Mouse (Mus musculus) cerebellum, adult 2 months (tissue): Measurements from ENCODE around the gene Pgs1. TPM values are rescaled to one million over a fixed set of nuclear protein-coding genes. Genes with fewer than 3 reads are reported as not detected.

Experiments
- DNase-seq, 2 experiments: peaks; one replicate each; pipeline ENCODE4 v3.0.0; 2021
- H3K27ac ChIP-seq: fragments of 200-500 bp; 2 replicates; pipeline ENCODE4 v1.5.1; 2012; ENCODE audit warnings: low read length, control low read depth, inconsistent platforms; ENCODE audit not compliant: insufficient read depth
- H3K27me3 ChIP-seq: fragments of 200-500 bp; 2 replicates; pipeline ENCODE4 v1.6.1; 2012; ENCODE audit warnings: inconsistent platforms, mild to moderate bottlenecking, low read length, moderate library complexity; ENCODE audit not compliant: control insufficient read depth, insufficient read depth
- H3K4me1 ChIP-seq: fragments of 200-500 bp; 2 replicates; pipeline ENCODE4 v1.6.1; 2011; ENCODE audit warnings: low read length; ENCODE audit not compliant: control insufficient read depth, insufficient read depth
- H3K4me3 ChIP-seq: fragments of 200-500 bp; replicated peaks from 2 replicates; pipeline ENCODE3; 2011; ENCODE audit warnings: mild to moderate bottlenecking, low read depth, low read length, control low read depth; ENCODE audit not compliant: insufficient read depth
- CTCF ChIP-seq: fragments of 200-500 bp; IDR thresholded peaks from 2 replicates; pipeline ENCODE4 v1.5.1; 2011; ENCODE audit warnings: low read depth, mild to moderate bottlenecking, control low read depth, low read length, moderate library complexity, borderline replicate concordance; ENCODE audit not compliant: insufficient read depth
- POLR2A ChIP-seq: fragments of 200-500 bp; IDR thresholded peaks from 2 replicates; pipeline ENCODE4 v1.6.1; 2011; ENCODE audit warnings: low read length, control low read depth, borderline replicate concordance; ENCODE audit not compliant: insufficient read depth
- WGBS: fragments of 180-500 bp; shearing (Covaris S2); methylation state at CpG from one replicate; pipeline ENCODE4 v1.1.7; 2018; 5-methylcytosine and 5-hydroxymethylcytosine counted together
- polyA plus RNA-seq: library from polyadenylated mRNA; depleted of rRNA; stranded (reverse); fragments of >200 nt; gene quantifications from 2 replicates; pipeline ENCODE4 v1.2.3, GENCODE M21; 2012

The Pgs1 gene
- polyA plus RNA-seq, 1 experiment, result 76.5 TPM

DNA sequence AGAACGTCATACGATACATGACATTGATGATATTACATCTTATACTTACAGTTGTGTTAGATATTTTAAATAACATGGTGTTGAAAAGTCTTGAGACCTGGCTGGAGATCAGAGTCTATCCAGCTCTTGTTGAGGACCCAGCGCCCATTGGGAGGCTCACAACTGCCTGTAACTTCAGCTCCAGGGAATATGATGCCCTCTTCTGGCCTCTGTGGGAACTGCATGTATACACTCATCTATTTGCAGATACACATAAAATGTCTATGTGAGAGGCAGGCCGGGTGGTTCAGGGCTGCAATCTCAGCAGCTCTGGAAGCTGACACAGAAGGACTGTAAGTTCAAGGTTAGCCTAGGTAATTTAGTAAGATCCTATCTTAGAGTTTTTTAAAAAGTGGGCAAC is 32.2 kb downstream of the Pgs1 start:
- TF ChIP-seq POLR2A (no peak), CTCF (peak; percentile 29; the same call in 1 of the 2 replicates)

GRCm38 (mm10) chr11:118021806-118022205 is 35.7 kb downstream of the Pgs1 start:
- TF ChIP-seq POLR2A (no peak), CTCF (peak; percentile 96)
- no peak overlapping the region for H3K27ac ChIP-seq
- WGBS, result 75% methylated on average over 1 of the region's 1 CpGs
- no peaks in the 10 kb centered on the region for H3K27me3 ChIP-seq
- peak; percentile 62 to 77 for DNase-seq
- H3K4me3 ChIP-seq, result no peak overlapping the region
- no peaks in the 10 kb centered on the region for H3K4me1 ChIP-seq

More for the DNA sequence above, 32.2 kb downstream of the Pgs1 start:
- no peaks in the 10 kb centered on the region for H3K4me1 ChIP-seq
- DNase-seq, result no peak
- no peak overlapping the region for H3K4me3 ChIP-seq
- no peak overlapping the region for H3K27ac ChIP-seq
- H3K27me3 ChIP-seq, result no peaks in the 10 kb centered on the region
- 95% methylated on average over 4 of the region's 4 CpGs for WGBS

DNA sequence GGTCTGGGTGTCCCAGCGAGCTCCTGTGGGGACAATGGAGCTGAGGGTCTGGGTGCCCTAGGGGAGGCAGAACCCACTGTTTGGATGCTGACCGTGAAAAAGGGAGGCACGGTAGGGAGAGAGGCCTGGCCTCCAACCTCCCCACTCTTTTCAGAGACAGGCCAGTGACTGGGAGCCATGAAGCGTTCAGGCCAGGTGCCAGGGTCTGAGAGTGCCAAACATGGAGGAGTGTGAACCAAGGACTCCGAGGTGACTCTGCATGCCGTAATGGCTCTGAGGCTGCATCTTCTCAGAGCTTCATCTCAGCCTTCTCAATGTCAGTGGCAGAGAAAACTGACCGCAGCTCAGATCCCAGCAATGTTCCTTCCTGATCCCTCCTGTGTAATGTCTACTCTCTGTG is 37.4 kb downstream of the Pgs1 start:
- TF ChIP-seq POLR2A, result no peak
- no peak for TF ChIP-seq CTCF
- H3K27ac ChIP-seq, result no peak overlapping the region
- DNase-seq, result no peak
- no peaks in the 10 kb centered on the region for H3K4me1 ChIP-seq
- 41% methylated on average over 7 of the region's 7 CpGs for WGBS
- H3K4me3 ChIP-seq, result no peak overlapping the region
- no peaks in the 10 kb centered on the region for H3K27me3 ChIP-seq

- TF ChIP-seq POLR2A (no peak), CTCF (no peak)
- Histone ChIP-seq H3K4me1 (no peaks in the 10 kb centered on the region), H3K27ac (no peak overlapping the region), H3K27me3 (no peaks in the 10 kb centered on the region), H3K4me3 (no peak overlapping the region)
- no peak for DNase-seq
- WGBS, result 84% methylated on average over 2 of the region's 2 CpGs
These were observed 38.0 kb downstream of the Pgs1 start for GRCm38 (mm10) chr11:118024111-118024510.

GRCm38 (mm10) chr11:118029170-118029569 is 43.1 kb downstream of the Pgs1 start:
- no peaks in the 10 kb centered on the region for H3K4me1 ChIP-seq
- WGBS, result 90% methylated on average over 6 of the region's 6 CpGs
- no peak overlapping the region for H3K4me3 ChIP-seq
- H3K27ac ChIP-seq, result no peak overlapping the region
- TF ChIP-seq CTCF (no peak), POLR2A (no peak)
- H3K27me3 ChIP-seq, result no peaks in the 10 kb centered on the region
- no peak for DNase-seq

DNA sequence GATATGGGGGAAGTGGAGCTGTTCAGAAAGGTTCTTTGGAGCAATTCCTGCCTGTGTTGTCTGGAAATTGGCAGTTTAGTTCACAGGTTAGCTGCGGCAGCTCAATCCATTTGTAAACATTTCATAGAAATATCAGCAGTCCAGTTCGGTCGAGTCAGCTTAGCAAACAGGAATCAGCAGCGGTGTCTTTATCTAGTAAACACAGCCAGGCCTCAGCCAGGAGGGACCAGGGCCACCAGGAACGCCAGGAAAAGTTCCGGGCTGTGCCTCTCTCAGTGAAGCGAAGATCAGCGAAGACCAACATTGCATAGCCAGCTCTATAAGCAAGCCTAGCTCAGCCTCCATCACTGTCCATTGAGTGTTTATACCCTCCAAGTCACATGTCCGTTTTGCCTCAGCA is 45.0 kb downstream of the Pgs1 start:
- TF ChIP-seq CTCF (no peak), POLR2A (no peak)
- WGBS, result 97% methylated on average over 9 of the region's 9 CpGs
- DNase-seq, result no peak

GRCm38 (mm10) chr11:118034395-118034794 is 48.3 kb downstream of the Pgs1 start:
- TF ChIP-seq CTCF, result no peak
- no peak for TF ChIP-seq POLR2A
- DNase-seq, result no peak
- WGBS, result 80% methylated on average over 13 of the region's 13 CpGs

More for the DNA sequence above, 45.0 kb downstream of the Pgs1 start:
- no peaks in the 10 kb centered on the region for H3K4me1 ChIP-seq
- no peak overlapping the region for H3K4me3 ChIP-seq
- no peak overlapping the region for H3K27ac ChIP-seq
- H3K27me3 ChIP-seq, result no peaks in the 10 kb centered on the region

DNA sequence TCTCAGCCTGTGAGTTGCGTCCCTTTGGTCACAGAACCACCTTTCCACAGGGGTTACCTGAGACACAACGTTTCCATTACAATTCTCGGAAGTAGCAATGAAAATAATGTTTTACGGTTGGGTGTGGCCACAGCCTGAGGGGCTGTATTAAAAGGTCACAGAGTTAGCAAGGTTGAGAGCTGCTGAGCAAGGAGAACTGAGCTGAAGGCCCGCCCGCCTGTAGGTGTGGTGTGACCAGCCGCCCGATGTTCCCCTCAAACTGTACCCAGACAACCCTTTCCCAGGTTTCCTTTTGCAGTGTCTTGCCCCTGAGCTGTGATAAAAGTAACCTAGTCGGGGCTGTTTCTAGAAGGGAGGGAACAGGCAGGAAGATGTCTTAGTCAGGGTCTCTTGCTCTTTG is 49.0 kb downstream of the Pgs1 start:
- no peak overlapping the region for H3K4me3 ChIP-seq
- no peaks in the 10 kb centered on the region for H3K4me1 ChIP-seq
- H3K27ac ChIP-seq, result no peak overlapping the region
- no peak for DNase-seq
- no peaks in the 10 kb centered on the region for H3K27me3 ChIP-seq
- TF ChIP-seq POLR2A, result no peak
- TF ChIP-seq CTCF, result no peak
- WGBS, result 83% methylated on average over 9 of the region's 9 CpGs

More at GRCm38 (mm10) chr11:118034395-118034794, 48.3 kb downstream of the Pgs1 start:
- no peaks in the 10 kb centered on the region for H3K27me3 ChIP-seq
- no peak overlapping the region for H3K4me3 ChIP-seq
- H3K27ac ChIP-seq, result no peak overlapping the region
- no peaks in the 10 kb centered on the region for H3K4me1 ChIP-seq

GRCm38 (mm10) chr11:118042791-118043190 is 56.7 kb downstream of the Pgs1 start:
- no peaks in the 10 kb centered on the region for H3K4me1 ChIP-seq
- H3K4me3 ChIP-seq, result no peak overlapping the region
- whole genome bisulfite sequencing, result 46% methylated on average over 9 of the region's 9 CpGs
- H3K27ac ChIP-seq, result peak overlapping the region; percentile 29; the same call in 1 of the 2 replicates
- H3K27me3 ChIP-seq, result no peaks in the 10 kb centered on the region
- TF ChIP-seq POLR2A, result no peak
- DNase-seq, result no peak
